Mouse (Mus musculus) cerebellum, adult 2 months (tissue): ENCODE measurements around the gene Mtcl1.

Experiments
- CTCF ChIP-seq: fragments of 200-500 bp; IDR thresholded peaks from 2 replicates; pipeline ENCODE4 v1.5.1; 2011; ENCODE audit warnings: low read depth, mild to moderate bottlenecking, control low read depth, low read length, moderate library complexity, borderline replicate concordance; ENCODE audit not compliant: insufficient read depth
- POLR2A ChIP-seq: fragments of 200-500 bp; IDR thresholded peaks from 2 replicates; pipeline ENCODE4 v1.6.1; 2011; ENCODE audit warnings: low read length, control low read depth, borderline replicate concordance; ENCODE audit not compliant: insufficient read depth

DNA sequence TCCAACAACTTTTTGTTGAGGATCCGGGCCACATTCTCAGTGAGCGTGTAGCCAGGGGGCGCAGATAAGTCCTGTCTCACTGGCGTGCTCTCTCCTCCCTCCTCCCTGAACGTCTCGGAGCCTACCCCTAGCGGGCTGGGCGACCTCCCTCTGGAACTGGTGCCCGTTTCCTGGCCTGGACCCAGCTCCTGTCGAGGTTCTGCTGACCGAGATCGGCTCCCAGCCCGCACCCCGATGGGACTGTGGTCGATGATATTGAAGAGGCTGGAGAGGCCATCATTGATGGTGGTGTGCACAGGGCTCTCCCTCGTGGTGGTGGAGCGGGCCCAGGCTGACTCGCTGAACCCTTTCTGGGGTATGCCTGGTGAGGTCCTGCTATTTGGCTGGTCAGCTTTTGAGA is 106.6 kb downstream of the Mtcl1 start:
- TF ChIP-seq POLR2A (no peak), CTCF (no peak)
